Mouse (Mus musculus) spleen, adult 2 months (tissue): ENCODE results near the gene Olig2. TPM values are rescaled to one million over a fixed set of nuclear protein-coding genes. Genes with fewer than 3 reads are reported as not detected.

Experiments used
- DNase-seq, 2 experiments: peaks; one replicate each; pipeline versions ENCODE4 v3.0.0 to v3.0.0-alpha.2; 2012 to 2021; ENCODE audit warnings: low spot score in 2 of 2, low read depth in 1 of 2
- H3K27ac ChIP-seq: fragments of 200-500 bp; 2 replicates; pipeline ENCODE4 v1.5.1; 2012; ENCODE audit warnings: low read length, inconsistent platforms; ENCODE audit not compliant: insufficient read depth
- H3K27me3 ChIP-seq: fragments of 200-500 bp; 2 replicates; pipeline ENCODE4 v1.6.1; 2012; ENCODE audit warnings: mild to moderate bottlenecking, moderate library complexity, low read length, inconsistent platforms; ENCODE audit not compliant: control insufficient read depth, insufficient read depth
- H3K36me3 ChIP-seq: fragments of 200-500 bp; 2 replicates; pipeline ENCODE4 v1.6.1; 2012; ENCODE audit warnings: mild to moderate bottlenecking, low read length, inconsistent platforms; ENCODE audit not compliant: control insufficient read depth, insufficient read depth
- H3K4me1 ChIP-seq: fragments of 200-500 bp; 2 replicates; pipeline ENCODE4 v1.6.1; 2011; ENCODE audit warnings: inconsistent platforms; ENCODE audit not compliant: control insufficient read depth, insufficient read depth, insufficient read length
- H3K4me3 ChIP-seq: fragments of 200-500 bp; 2 replicates; pipeline ENCODE4 v1.5.1; 2011; ENCODE audit warnings: mild to moderate bottlenecking, inconsistent platforms; ENCODE audit not compliant: insufficient read depth, insufficient read length; ENCODE audit errors: extremely low read depth
- CTCF ChIP-seq: fragments of 200-500 bp; IDR thresholded peaks from 2 replicates; pipeline ENCODE4 v1.5.1; 2011; ENCODE audit warnings: mild to moderate bottlenecking, inconsistent platforms; ENCODE audit not compliant: insufficient read depth, insufficient read length, insufficient replicate concordance; ENCODE audit errors: extremely low read depth
- POLR2A ChIP-seq: fragments of 200-500 bp; IDR thresholded peaks from 2 replicates; pipeline ENCODE4 v1.6.1; 2011; ENCODE audit warnings: low read depth, low read length, inconsistent platforms
- WGBS: fragments of 180-500 bp; shearing (Covaris S2); methylation state at CpG from one replicate; pipeline ENCODE4 v1.1.7; 2018; 5-methylcytosine and 5-hydroxymethylcytosine counted together
- polyA plus RNA-seq: library from polyadenylated mRNA; depleted of rRNA; stranded (reverse); fragments of >200 nt; gene quantifications from 2 replicates; pipeline ENCODE4 v1.2.3, GENCODE M21; 2012

Olig2 gene
- polyA plus RNA-seq, 1 experiment, result 0.04 TPM

DNA sequence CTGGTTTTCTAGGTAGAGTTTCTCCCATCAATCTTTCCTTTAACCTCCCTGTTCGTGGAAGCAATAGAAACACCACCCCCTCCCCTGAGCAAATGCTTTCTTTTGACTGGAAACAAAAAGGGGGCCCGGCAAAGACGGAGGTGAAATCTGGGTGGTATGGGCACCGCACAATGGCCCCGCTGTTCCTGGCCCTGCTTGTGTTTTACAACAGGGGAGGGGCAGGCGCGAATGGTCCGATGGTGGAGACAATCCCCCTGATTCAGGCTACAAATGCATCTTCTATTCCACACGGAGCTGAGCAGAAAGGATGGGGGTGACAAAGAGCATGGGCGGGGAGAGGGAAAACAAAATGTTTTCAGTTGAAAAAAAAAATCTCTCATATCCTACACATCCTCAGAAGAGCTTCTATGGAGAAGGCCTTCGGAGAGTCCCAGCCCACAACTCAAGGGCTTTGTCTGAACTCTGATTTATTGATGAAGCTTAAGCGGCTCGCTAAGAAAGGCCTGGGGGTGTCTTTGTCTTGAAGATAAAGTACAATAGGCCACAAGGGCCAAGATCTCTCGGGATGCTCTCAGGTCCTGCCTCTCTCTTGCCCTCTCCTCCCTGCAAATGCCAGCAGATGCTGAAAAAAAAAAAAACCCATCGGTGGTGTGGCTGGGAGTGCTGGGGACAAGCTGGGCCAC lies 32.4 kb upstream of the Olig2 start:
- no peaks in the 10 kb centered on the region for H3K27me3 ChIP-seq
- DNase-seq, result no peak
- TF ChIP-seq POLR2A (no peak), CTCF (no peak)
- WGBS, result 66% methylated on average over 15 of the region's 15 CpGs
- no peak overlapping the region for H3K27ac ChIP-seq
- no peaks in the 10 kb centered on the region for H3K36me3 ChIP-seq
- no peak overlapping the region for H3K4me3 ChIP-seq
- no peaks in the 10 kb centered on the region for H3K4me1 ChIP-seq

DNA sequence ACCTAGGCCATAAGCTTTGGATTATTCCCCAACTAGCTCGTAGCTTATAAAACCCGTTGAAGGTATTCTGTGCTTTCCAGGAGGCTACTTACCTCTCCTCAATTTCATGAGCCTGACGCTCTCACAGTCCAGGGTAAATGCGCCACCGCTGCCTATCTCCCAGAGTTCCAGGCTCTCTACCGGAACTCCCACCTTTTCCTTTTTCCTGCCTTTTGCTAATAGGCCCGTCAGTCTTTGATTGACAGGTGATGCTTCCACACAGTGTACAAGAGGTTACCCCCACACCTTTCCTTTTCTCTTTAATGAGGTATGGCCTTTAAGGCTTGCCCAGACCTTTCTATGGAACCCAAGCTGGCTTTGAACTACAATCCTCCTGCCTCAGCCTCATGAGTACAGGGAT lies 25.4 kb upstream of the Olig2 start:
- no peaks in the 10 kb centered on the region for H3K4me1 ChIP-seq
- no peak overlapping the region for H3K27ac ChIP-seq
- 91% methylated on average over 7 of the region's 7 CpGs for WGBS
- H3K36me3 ChIP-seq, result no peaks in the 10 kb centered on the region
- H3K27me3 ChIP-seq, result no peaks in the 10 kb centered on the region
- TF ChIP-seq POLR2A (no peak), CTCF (no peak)
- DNase-seq, result no peak
- H3K4me3 ChIP-seq, result no peak overlapping the region

DNA sequence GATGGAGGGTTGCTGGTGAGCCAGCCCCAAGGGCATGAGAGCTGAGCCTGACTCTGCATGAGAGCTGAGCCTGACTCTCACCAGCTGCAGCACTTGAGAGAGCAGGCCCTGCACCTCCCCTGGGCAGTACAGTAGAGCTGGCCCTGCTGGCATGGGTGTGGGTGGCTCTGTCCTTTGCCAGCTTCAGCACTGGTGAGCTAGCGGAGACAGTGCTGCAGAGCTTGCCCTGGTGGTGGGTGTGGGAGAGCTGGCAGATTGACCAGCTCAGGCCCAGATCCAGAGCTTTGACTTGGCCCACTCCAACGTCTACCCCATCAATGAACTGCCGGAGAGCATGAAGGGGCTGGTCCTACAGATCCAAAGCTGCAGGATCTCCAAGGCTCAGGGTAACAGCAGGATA lies 22.3 kb upstream of the Olig2 start:
- no peak for DNase-seq
- 90% methylated on average over 3 of the region's 3 CpGs for WGBS
- H3K27ac ChIP-seq, result no peak overlapping the region
- no peaks in the 10 kb centered on the region for H3K4me1 ChIP-seq
- H3K36me3 ChIP-seq, result no peaks in the 10 kb centered on the region
- H3K4me3 ChIP-seq, result no peak overlapping the region
- TF ChIP-seq POLR2A (no peak), CTCF (no peak)
- no peaks in the 10 kb centered on the region for H3K27me3 ChIP-seq

DNA sequence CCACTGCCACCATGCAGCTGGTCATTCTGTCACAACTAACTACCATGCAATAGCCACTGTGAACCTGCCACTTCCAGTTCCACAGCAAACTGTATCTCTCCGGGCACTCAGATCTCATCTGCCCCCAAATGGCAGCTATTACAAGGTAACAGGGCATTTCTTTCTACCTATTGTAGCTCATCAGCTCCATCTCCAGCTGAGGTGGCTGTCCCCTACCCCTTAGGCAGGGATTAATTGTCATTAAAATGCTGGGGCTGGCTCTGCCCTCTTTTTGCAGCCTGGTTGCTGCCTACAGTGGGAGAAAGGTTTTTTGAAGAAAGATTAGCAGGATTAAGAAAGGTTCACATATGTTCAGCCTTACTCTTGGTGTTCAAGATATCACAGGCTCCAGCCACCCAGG lies 18.9 kb upstream of the Olig2 start:
- Histone ChIP-seq H3K4me1 (no peaks in the 10 kb centered on the region), H3K27ac (no peak overlapping the region), H3K27me3 (0 out of 2 replicates have a peak, but pooled peaks cover under 1% of the 10 kb centered on the region), H3K36me3 (no peaks in the 10 kb centered on the region), H3K4me3 (no peak overlapping the region)
- WGBS, result 89% methylated on average over 1 of the region's 1 CpGs
- no peak for DNase-seq
- TF ChIP-seq POLR2A (no peak), CTCF (no peak)

DNA sequence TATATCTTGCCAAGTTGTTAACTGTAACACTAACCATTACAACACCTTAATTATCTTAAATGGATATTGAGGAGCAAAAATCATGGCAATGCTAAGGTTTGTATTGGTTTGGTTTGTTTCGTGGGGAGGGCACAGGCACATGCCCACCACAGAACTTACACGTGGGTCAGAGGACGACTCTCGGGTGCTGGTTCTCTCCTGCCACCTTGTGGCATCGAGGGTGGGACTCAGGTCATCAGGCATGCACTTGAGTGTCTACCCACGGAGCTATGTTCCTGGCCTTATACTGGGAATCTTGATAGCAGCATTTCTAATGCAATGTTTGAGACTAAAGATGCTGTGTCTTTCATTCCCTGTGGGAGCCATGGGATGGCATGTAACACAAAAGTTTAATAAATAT lies 8.2 kb upstream of the Olig2 start:
- 36% methylated on average over 6 of the region's 6 CpGs for WGBS

DNA sequence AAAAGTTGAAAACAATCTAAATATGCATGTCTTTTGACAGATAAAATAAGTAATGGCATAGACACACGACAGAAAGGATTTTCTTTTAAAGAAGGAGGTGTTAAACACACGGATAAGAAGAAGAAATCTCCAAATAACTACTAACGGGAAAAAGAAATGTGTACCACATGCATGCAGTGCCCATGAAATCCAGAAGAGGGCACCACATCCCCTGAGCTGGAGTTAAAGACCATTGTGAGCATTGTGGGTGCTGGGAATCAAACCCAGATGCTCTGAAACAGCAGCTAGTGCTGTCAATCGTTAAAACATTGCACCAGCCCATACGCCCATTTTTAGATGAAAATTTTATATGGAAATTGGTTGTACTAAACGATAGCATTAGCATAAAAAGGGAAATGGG lies 7.3 kb upstream of the Olig2 start:
- TF ChIP-seq CTCF, result no peak
- no peak for TF ChIP-seq POLR2A
- Histone ChIP-seq H3K27me3 (peaks cover 15% of the 10 kb centered on the region), H3K4me3 (no peak overlapping the region), H3K36me3 (no peaks in the 10 kb centered on the region), H3K4me1 (no peaks in the 10 kb centered on the region), H3K27ac (no peak overlapping the region)
- no peak for DNase-seq
- whole genome bisulfite sequencing, result 70% methylated on average over 6 of the region's 6 CpGs

More for the DNA sequence above, 8.2 kb upstream of the Olig2 start:
- DNase-seq, result no peak
- Histone ChIP-seq H3K27me3 (peaks cover 11% of the 10 kb centered on the region), H3K27ac (no peak overlapping the region), H3K4me1 (no peaks in the 10 kb centered on the region), H3K36me3 (no peaks in the 10 kb centered on the region), H3K4me3 (no peak overlapping the region)
- no peak for TF ChIP-seq CTCF
- TF ChIP-seq POLR2A, result no peak

DNA sequence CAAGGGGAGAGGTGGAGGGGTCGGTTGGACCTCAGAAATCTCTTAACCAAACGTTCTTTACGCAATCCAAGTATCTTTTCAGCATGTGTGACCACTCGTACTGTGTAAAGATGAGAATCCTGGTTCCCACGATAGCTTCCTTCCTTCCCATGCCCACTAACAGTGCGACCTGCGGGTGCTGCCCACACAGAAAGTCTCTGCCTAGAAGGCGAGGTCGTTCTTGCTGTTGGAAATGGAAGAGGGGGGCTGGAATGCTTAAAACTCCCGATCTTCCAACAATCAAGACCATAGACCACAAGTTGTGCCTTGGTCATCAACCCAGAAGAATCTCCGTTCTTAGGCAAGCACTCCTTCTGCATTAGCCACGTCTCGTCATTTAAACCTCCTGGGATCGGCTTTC lies 6.0 kb upstream of the Olig2 start:
- H3K27ac ChIP-seq, result no peak overlapping the region
- DNase-seq, result no peak
- TF ChIP-seq POLR2A (no peak), CTCF (no peak)
- H3K4me1 ChIP-seq, result no peaks in the 10 kb centered on the region
- H3K36me3 ChIP-seq, result no peaks in the 10 kb centered on the region
- 17% methylated on average over 14 of the region's 14 CpGs for WGBS
- H3K4me3 ChIP-seq, result no peak overlapping the region
- peaks cover 25% of the 10 kb centered on the region for H3K27me3 ChIP-seq
